Mouse (Mus musculus): ENCODE measurements around the gene Ankrd50. TPM values are rescaled to one million over a fixed set of nuclear protein-coding genes. Genes with fewer than 3 reads are reported as not detected.

Gene Ankrd50
- polyA plus RNA-seq (2014; fragmentation: Illumina TruSeq; extraction: RNeasy Lipid Tissue Mini Kit (QIAGEN cat#74804); ENCODE audit: insufficient read depth, low read depth, low replicate concordance) = 22.1 TPM

DNA sequence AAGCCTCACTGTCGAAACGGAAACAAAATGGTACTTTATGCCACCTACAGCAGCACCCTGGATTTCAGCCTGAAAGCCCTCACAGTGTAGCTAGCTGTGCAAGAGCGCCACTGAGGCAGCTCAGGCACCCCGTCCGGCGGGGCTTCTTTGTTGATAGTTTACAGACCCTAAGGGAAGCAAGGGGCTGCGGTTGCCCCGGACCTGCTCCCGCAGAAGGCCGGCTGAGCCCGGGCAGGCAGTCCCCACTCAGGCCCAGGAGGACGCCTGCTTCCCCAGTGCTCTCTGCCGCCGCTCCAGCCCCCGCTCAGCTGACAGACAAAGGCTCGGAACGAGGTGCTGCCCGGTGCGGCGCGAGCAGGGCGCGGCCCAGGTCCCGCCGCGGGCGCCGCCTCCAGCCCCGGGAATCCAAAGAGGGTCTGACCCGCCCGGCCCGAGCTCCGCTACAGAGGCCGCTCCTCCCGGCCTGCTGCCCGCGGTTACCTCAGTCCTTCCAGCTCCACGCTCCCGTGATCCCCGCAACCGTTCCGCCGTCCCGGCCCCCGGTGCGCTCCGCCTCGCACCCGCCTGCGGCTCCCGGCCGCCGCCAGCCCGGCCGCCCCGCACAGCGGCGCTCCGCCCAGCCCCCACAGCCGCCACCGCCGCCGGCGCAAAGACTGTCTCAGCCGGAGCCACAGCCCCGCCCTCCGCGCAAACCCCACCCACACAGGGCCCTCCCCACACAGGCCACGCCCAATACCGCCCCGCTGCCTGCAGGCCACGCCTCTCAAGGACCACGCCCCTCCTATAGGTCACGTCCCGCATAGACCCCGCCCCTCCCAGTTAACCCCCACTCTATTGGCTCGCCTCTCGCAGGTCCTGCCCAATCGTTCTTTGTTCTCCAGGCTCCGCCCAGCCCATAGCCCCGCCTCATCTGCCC, at the start of gene Ankrd50:
TSS of gene Ankrd50 (minus strand) at position 654 of the 916 bp plus-strand sequence.

Measured in lung, adult 10 weeks (tissue).